Mouse (Mus musculus): ENCODE measurements around the gene Mfge8.

The Mfge8 gene

DNA sequence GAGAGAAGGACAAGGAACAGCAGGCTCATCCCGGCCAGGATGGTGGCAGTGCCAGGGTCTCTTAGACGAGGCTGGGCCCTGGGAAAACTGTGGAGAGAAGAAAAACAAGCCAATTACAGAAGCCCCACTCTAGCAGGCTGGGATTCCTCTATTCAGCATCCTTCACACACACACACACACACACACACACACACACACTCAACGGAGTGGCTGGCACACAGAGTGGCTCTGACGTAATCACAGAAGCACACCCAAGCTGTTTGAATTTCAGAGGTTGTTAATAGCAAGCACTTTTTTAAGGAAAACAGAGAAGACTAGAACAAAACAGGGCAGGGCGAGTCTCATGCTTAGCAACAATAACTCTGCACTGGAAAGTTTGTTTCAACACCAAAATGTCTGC lies 25.4 kb downstream of the Mfge8 start:
- DNase-seq = no peak

DNA sequence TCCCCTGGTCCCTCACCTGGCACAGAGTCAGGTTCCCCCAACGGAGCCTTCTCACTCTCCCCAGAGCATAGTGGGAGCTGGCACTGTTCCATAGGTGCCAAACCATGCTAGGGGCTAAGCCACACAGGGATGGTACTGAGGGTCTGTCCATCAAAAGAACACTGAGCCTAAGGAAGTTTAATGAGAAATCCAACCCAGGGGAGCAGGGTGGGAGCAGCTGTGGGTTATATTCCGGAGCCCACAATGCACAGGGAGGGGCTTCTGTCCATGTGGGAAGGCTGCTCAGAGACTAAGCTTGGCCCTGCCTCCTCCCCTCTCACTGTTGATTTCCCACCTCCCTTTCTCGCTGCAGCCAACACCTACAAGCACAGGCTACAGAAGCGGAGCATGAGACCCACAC lies 35.0 kb downstream of the Mfge8 start:
- no peak for DNase-seq

DNA sequence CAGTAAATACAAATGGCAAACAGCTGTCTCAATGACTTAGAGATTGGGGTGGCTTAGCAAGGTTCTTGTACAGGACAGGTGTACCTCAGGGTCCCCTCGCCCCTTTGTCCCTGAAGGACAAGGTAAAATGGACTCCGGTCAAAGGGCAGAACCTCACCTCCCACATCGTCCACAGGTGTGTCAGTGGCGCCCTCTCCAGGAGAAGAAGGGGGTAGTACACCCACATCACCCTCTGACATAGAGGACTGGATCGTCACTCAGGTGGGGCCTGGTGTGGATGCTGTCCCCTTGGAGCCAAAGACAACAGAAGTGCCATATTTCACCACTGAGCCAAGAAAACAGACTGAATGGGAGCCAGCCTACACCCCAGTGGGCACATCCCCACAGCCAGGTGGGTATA lies 52.4 kb downstream of the Mfge8 start:
- no peak for DNase-seq

DNA sequence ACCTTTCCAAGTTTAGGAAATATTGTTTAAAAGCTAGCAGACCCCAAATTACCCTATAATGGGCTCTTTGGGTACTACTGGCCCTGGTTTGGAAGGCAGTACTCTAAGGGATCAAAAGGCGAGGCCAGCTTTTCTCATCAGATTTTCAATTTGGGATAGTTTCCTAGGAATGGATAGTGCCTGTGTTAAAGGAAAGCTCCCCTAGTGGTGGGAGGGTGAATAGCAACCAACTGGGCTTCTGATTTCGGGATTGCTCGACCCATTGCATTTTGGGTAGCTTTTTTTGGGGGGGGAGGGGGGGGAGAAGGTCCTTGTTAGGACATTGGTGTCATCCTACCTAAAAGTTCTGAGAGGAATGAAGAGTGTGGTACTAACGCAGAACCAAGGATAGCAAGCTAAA lies 59.7 kb downstream of the Mfge8 start:
- peak; percentile 25 for DNase-seq
